Mouse (Mus musculus) embryonic facial prominence, embryonic 12.5 days (tissue): ENCODE measurements at regions not wholly inside any gene's neighbourhood (a gene's known extent, or its start where the extent isn't known, plus 50 kb on each side); places are given as distances from the start of the nearest gene placed in this dataset.
"Not testable (repeated sequence)": the region's sequence is repeated elsewhere in the genome, so short reads cannot be mapped to it uniquely, and the experiment has no call there.

Experiments
- ATAC-seq: fragments of 200-750 bp; cut with Nextera tagmentation; 2 replicates; pipeline ENCODE4 v1.8.0; 2017; ENCODE audit not compliant: insufficient number of reproducible peaks, insufficient read depth, low FRiP score, low TSS enrichment
- H3K27ac ChIP-seq: fragments of 300-500 bp; sonication (generic); 2 replicates; pipeline ENCODE4 v1.5.1; 2016; ENCODE audit warnings: mild to moderate bottlenecking
- H3K27me3 ChIP-seq: fragments of 300-500 bp; sonication (generic); 2 replicates; pipeline ENCODE4 v1.6.1; 2016; ENCODE audit warnings: mild to moderate bottlenecking, moderate library complexity
- H3K36me3 ChIP-seq: fragments of 300-500 bp; sonication (generic); 2 replicates; pipeline ENCODE4 v1.6.1; 2016; ENCODE audit warnings: mild to moderate bottlenecking
- H3K4me1 ChIP-seq: fragments of 300-500 bp; sonication (generic); 2 replicates; pipeline ENCODE4 v1.6.1; 2016
- H3K4me2 ChIP-seq: fragments of 300-500 bp; sonication (generic); replicated peaks from 2 replicates; pipeline ENCODE4 v1.6.1; 2016; ENCODE audit warnings: mild to moderate bottlenecking, moderate library complexity
- H3K4me3 ChIP-seq: fragments of 300-500 bp; sonication (generic); 2 replicates; pipeline ENCODE4 v1.5.1; 2016; ENCODE audit warnings: mild to moderate bottlenecking
- H3K9ac ChIP-seq: fragments of 300-500 bp; sonication (generic); 2 replicates; pipeline ENCODE4 v1.6.1; 2016; ENCODE audit warnings: mild to moderate bottlenecking, moderate library complexity
- H3K9me3 ChIP-seq: fragments of 300-500 bp; sonication (generic); 2 replicates; pipeline ENCODE4 v1.6.1; 2016; ENCODE audit warnings: mild to moderate bottlenecking, moderate library complexity
- WGBS: fragments of 180-500 bp; shearing (Covaris S2); methylation state at CpG from one replicate; pipeline ENCODE4 v1.1.7; 2016; 5-methylcytosine and 5-hydroxymethylcytosine counted together

DNA sequence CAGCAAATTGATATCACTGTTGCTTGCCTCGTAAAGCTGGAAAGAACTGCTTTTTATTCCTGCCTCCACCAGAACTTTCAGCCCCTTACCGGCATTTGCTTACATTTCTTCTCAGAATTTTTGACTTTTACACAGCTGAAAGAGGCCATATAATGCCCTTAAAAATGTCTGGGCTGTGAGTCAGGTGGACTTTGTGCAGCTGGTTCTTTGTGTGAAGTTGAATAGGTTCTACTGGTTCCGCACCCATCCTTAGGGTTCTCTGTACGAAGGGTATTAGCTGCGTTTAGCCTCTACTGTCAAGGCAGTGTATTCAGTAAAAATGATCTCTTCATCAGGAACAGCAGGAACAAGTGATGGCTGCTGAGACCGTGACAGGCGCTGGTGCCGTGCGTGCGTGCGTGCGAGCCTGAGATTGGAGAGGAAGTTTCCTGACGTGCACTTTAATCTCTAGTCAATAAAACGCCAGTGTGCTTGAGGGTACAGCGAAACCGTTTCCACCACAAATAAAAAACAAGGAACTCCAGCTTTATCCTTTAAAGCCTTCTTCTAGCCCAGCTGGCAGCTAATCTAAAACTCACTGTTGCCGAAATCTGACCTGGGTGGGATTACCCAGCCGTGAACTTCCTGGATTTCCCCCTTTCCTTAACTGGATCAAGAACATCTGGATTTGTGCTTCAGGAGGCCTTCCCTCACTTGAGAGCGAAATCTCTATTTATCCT lies 100.8 kb upstream of the Tgm3 start:
- H3K9ac ChIP-seq = no peak overlapping the region
- H3K27me3 ChIP-seq = peaks cover 2% of the 10 kb centered on the region; the same call in 1 of the 2 replicates
- H3K27ac ChIP-seq = no peak overlapping the region
- no peak overlapping the region for H3K4me3 ChIP-seq
- 30% methylated on average over 19 of the region's 19 CpGs for WGBS
- no peaks in the 10 kb centered on the region for H3K9me3 ChIP-seq
- no peak for ATAC-seq
- H3K4me1 ChIP-seq = peaks cover 16% of the 10 kb centered on the region
- H3K36me3 ChIP-seq = no peaks in the 10 kb centered on the region
- peak overlapping the region; percentile 22; the same call in 1 of the 2 replicates for H3K4me2 ChIP-seq

- no peak overlapping the region for H3K9ac ChIP-seq
- 50% methylated on average over 8 of the region's 8 CpGs for WGBS
- no peak overlapping the region for H3K4me2 ChIP-seq
- H3K4me3 ChIP-seq = no peak overlapping the region
- H3K9me3 ChIP-seq = no peaks in the 10 kb centered on the region
- H3K4me1 ChIP-seq = peaks cover 16% of the 10 kb centered on the region
- H3K27me3 ChIP-seq = no peaks in the 10 kb centered on the region; the same call in 1 of the 2 replicates
- no peak overlapping the region for H3K27ac ChIP-seq
- no peaks in the 10 kb centered on the region for H3K36me3 ChIP-seq
- ATAC-seq = no peak
These were observed 99.6 kb upstream of the Tgm3 start for GRCm38 (mm10) chr2:129912556-129912955.

GRCm38 (mm10) chr2:129914261-129914660 lies 97.9 kb upstream of the Tgm3 start:
- H3K36me3 ChIP-seq = no peaks in the 10 kb centered on the region
- H3K9ac ChIP-seq = no peak overlapping the region
- 77% methylated on average over 8 of the region's 8 CpGs for WGBS
- ATAC-seq = no peak
- no peaks in the 10 kb centered on the region for H3K9me3 ChIP-seq
- H3K4me1 ChIP-seq = peaks cover 8% of the 10 kb centered on the region; the same call in 1 of the 2 replicates
- H3K4me2 ChIP-seq = no peak overlapping the region
- H3K27me3 ChIP-seq = no peaks in the 10 kb centered on the region; the same call in 1 of the 2 replicates
- no peak overlapping the region for H3K27ac ChIP-seq
- no peak overlapping the region for H3K4me3 ChIP-seq

DNA sequence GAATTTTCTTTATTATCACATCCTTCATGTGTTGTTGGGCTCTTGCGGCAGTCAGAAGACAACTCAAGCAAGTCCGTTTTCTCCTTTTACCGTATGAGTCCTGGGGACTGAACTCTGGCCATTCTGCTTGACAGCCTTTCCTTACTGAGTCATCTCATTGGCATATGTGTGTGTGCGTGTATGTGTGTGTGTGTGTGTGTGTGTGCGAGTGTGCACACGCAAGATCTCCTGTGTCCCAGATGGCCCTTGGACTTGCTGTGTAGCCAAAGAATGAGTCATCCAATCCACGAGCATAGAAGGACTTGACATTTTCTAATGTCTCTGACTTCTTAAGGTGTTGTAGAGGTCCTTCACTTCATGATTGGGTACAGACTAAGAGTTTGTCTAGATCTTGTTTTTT lies 95.7 kb upstream of the Tgm3 start:
- Histone ChIP-seq H3K36me3 (no peaks in the 10 kb centered on the region), H3K4me2 (no peak overlapping the region), H3K27ac (no peak overlapping the region), H3K27me3 (no peaks in the 10 kb centered on the region), H3K4me3 (no peak overlapping the region), H3K4me1 (peaks cover under 1% of the 10 kb centered on the region; the same call in 1 of the 2 replicates), H3K9ac (no peak overlapping the region), H3K9me3 (no peaks in the 10 kb centered on the region)
- no peak for ATAC-seq
- 91% methylated on average over 7 of the region's 7 CpGs for WGBS

GRCm38 (mm10) chr2:129918141-129918790 lies 93.9 kb upstream of the Tgm3 start:
- WGBS = 83% methylated on average over 9 of the region's 9 CpGs

DNA sequence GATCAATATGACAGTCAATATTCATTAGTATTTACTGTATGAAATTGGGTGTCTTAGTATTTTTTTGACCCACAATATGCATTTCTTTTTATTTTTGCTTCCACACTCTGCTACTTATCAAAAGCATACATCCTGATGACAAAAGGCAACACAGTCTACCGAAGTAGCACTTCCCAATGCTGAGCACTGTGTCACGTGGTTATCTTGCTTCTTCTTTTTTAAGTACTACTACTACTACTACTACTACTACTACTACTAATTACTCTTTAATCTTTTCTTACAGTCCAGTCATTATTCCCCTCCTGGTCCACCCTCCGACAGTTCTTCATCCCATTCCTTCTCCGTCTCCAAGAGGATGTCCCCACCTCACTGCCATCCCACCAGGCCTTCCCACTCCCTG lies 92.6 kb upstream of the Tgm3 start:
- 86% methylated on average over 4 of the region's 4 CpGs for WGBS

More at GRCm38 (mm10) chr2:129918141-129918790, 93.9 kb upstream of the Tgm3 start:
- Histone ChIP-seq H3K9me3 (no peaks in the 10 kb centered on the region), H3K27me3 (no peaks in the 10 kb centered on the region), H3K4me2 (no peak overlapping the region), H3K4me1 (no peaks in the 10 kb centered on the region), H3K9ac (no peak overlapping the region), H3K27ac (no peak overlapping the region), H3K36me3 (no peaks in the 10 kb centered on the region), H3K4me3 (no peak overlapping the region)
- no peak for ATAC-seq

GRCm38 (mm10) chr2:129927218-129927617 lies 84.9 kb upstream of the Tgm3 start:
- Histone ChIP-seq H3K4me2 (no peak overlapping the region), H3K27ac (no peak overlapping the region), H3K4me3 (no peak overlapping the region), H3K9ac (no peak overlapping the region), H3K4me1 (no peaks in the 10 kb centered on the region), H3K27me3 (no peaks in the 10 kb centered on the region), H3K9me3 (no peaks in the 10 kb centered on the region), H3K36me3 (no peaks in the 10 kb centered on the region)
- WGBS = 83% methylated on average over 2 of the region's 2 CpGs
- no peak for ATAC-seq

More for the DNA sequence above, 92.6 kb upstream of the Tgm3 start:
- Histone ChIP-seq H3K27ac (no peak overlapping the region), H3K9ac (no peak overlapping the region), H3K27me3 (no peaks in the 10 kb centered on the region), H3K9me3 (no peaks in the 10 kb centered on the region), H3K36me3 (no peaks in the 10 kb centered on the region), H3K4me2 (no peak overlapping the region), H3K4me3 (no peak overlapping the region), H3K4me1 (no peaks in the 10 kb centered on the region)
- no peak for ATAC-seq

DNA sequence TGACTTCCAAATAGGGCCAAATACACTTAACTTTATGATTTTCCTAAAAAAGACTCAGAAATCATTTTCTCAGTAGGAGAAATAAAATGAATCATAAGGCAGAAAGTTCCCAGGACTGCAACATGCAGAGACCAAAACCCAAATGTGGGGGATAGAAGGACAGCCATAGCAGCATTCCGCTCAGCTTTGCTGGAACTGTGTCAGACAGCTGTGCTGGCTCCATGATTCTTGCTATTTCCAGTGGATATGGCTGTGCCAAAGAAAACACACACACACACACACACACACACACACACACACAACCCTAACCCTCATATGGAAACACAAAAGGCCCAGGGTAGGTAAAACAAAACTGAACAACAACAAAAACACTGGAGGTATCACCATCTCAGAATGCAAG lies 78.6 kb upstream of the Tgm3 start:
- H3K4me1 ChIP-seq = no peaks in the 10 kb centered on the region
- no peak for ATAC-seq
- no peaks in the 10 kb centered on the region for H3K27me3 ChIP-seq
- no peak overlapping the region for H3K4me3 ChIP-seq
- H3K9me3 ChIP-seq = no peaks in the 10 kb centered on the region
- 92% methylated on average over 1 of the region's 1 CpGs for WGBS
- no peak overlapping the region for H3K9ac ChIP-seq
- no peak overlapping the region for H3K27ac ChIP-seq
- no peaks in the 10 kb centered on the region for H3K36me3 ChIP-seq
- no peak overlapping the region for H3K4me2 ChIP-seq

DNA sequence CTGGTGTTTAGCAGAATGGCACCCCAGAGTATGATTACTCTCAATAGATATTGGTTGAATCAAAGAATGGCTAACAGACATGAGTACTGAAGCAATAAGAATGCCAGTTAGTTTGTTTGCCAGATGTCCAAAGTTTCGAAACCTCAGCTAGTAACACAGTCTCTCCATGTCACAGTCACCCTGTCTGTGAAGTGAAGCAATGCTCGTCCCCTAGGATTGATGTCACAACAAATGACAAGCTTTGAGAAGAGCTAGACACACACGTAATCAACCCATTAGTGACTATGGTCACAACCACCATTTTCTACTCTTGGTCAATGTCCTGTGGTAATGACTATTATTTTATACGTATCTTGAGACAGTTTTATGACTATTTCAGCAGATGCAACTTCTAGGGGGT lies 69.3 kb upstream of the Tgm3 start:
- no peak overlapping the region for H3K4me2 ChIP-seq
- H3K27ac ChIP-seq = no peak overlapping the region
- H3K27me3 ChIP-seq = 0 out of 2 replicates have a peak, but pooled peaks cover 2% of the 10 kb centered on the region
- no peaks in the 10 kb centered on the region for H3K36me3 ChIP-seq
- H3K9me3 ChIP-seq = no peaks in the 10 kb centered on the region
- no peak overlapping the region for H3K4me3 ChIP-seq
- no peak overlapping the region for H3K9ac ChIP-seq
- 84% methylated on average over 4 of the region's 4 CpGs for WGBS
- no peak for ATAC-seq
- no peaks in the 10 kb centered on the region for H3K4me1 ChIP-seq

GRCm38 (mm10) chr2:129947847-129948553 lies 64.1 kb upstream of the Tgm3 start:
- Histone ChIP-seq H3K4me2 (peak overlapping the region; percentile 42), H3K9me3 (no peaks in the 10 kb centered on the region), H3K4me3 (peak overlapping the region; percentile 4; the same call in 1 of the 2 replicates), H3K9ac (no peak overlapping the region), H3K4me1 (no peaks in the 10 kb centered on the region), H3K27ac (no peak overlapping the region), H3K36me3 (no peaks in the 10 kb centered on the region), H3K27me3 (0 out of 2 replicates have a peak, but pooled peaks cover 7% of the 10 kb centered on the region)
- no peak for ATAC-seq
- WGBS = 36% methylated on average over 20 of the region's 20 CpGs

GRCm38 (mm10) chr2:129949786-129950185 lies 62.4 kb upstream of the Tgm3 start:
- H3K36me3 ChIP-seq, H3K27me3 ChIP-seq, H3K27ac ChIP-seq, ATAC-seq, H3K4me2 ChIP-seq, H3K4me1 ChIP-seq, H3K9me3 ChIP-seq, H3K9ac ChIP-seq, H3K4me3 ChIP-seq: not testable (repeated sequence)
- 83% methylated on average over 6 of the region's 6 CpGs for WGBS
